Mouse (Mus musculus) liver, embryonic 11.5 days (tissue): ENCODE data around the gene Mkks. TPM values are rescaled to one million over a fixed set of nuclear protein-coding genes. Genes with fewer than 3 reads are reported as not detected.

Experiments
- polyA plus RNA-seq: library from polyadenylated mRNA; unstranded; fragments of >200 nt; fragmentation: Nextera tagmentation; extraction: Ambion mirVana; gene quantifications from 2 replicates; pipeline ENCODE4 v1.2.1, GENCODE M21; 2014

The Mkks gene
- polyA plus RNA-seq, 1 experiment from 2014 or later, result 14.9 TPM

Other genes with a start within 250 kb of the Mkks start
- gene Snap25, start 177.9 kb downstream of the Mkks start, polyA plus RNA-seq, result 8.7 and 9.5 TPM in 2 replicates
- 16.8 and 24.9 TPM in 2 replicates for gene AL731706.2, start 5.7 kb downstream of the Mkks start, polyA plus RNA-seq
- 4.2 and 5.0 TPM in 2 replicates for gene Slx4ip, start 171 bp downstream of the Mkks start, polyA plus RNA-seq
- 24.0 and 24.2 TPM in 2 replicates for gene AL731706.1, start within 50 bp of the Mkks start, polyA plus RNA-seq
- 4.6 and 4.7 TPM in 2 replicates for gene Jag1, start 225.3 kb upstream of the Mkks start, polyA plus RNA-seq